Mouse (Mus musculus): ENCODE results near the gene Rnaseh1. TPM values are rescaled to one million over a fixed set of nuclear protein-coding genes. Genes with fewer than 3 reads are reported as not detected.

Gene Rnaseh1
- polyA plus RNA-seq, 1 experiment from 2014 or later = 28.9 TPM

DNA sequence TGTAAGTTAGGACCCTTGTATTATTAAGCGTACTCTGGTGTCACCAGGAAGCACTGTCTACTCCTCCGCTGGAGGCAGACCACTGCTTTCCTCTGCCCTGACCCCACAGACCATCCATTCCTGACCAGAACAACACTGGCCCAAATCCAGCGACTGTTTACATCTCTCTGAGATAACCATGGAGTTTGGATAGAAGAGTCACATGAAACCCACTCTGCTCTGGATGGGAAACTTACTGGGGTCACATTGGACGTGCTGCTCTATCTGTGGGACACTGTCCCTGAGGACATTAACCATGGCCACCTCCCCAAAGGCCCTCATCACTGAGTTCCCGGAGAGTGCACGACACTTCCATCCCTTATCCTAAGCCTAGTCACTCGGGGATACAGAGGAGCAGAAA lies 24.0 kb upstream of the Rnaseh1 start:
- 69% methylated on average over 7 of the region's 7 CpGs for WGBS
- no peaks in the 10 kb centered on the region for H3K27me3 ChIP-seq (ENCODE audit: insufficient read depth, poor library complexity, severe bottlenecking)
- H3K4me3 ChIP-seq = no peak overlapping the region
- no peak for DNase-seq (ENCODE audit: low spot score)
- peaks cover 32% of the 10 kb centered on the region for H3K4me1 ChIP-seq
- H3K9me3 ChIP-seq = no peaks in the 10 kb centered on the region
- no peak overlapping the region for H3K27ac ChIP-seq
- peaks cover 27% of the 10 kb centered on the region for H3K36me3 ChIP-seq

DNA sequence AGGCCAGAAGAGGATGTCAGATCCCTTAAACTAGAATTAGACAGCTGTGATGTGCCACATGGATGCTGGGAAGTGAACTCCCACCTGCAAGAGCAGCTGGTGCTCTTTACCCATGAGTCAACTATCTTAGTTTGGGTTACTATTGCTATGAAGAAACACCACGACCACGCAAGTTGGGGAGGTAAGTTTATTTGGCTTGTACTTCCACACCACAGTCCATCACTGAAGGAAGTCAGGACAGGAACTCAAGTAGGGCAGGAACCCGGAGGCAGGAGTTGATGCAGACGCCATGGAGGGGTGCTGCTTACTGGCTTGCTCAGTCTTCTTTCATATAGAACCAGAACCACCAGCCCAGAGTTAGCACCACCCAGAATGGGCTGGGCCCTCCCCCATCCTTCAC lies 22.3 kb upstream of the Rnaseh1 start:
- Histone ChIP-seq H3K36me3 (peaks cover 44% of the 10 kb centered on the region), H3K4me1 (peaks cover 18% of the 10 kb centered on the region), H3K9me3 (no peaks in the 10 kb centered on the region), H3K4me3 (no peak overlapping the region), H3K27ac (no peak overlapping the region), H3K27me3 (ENCODE audit: insufficient read depth, poor library complexity, severe bottlenecking) (no peaks in the 10 kb centered on the region)
- DNase-seq (ENCODE audit: low spot score) = no peak
- 57% methylated on average over 4 of the region's 4 CpGs for WGBS

DNA sequence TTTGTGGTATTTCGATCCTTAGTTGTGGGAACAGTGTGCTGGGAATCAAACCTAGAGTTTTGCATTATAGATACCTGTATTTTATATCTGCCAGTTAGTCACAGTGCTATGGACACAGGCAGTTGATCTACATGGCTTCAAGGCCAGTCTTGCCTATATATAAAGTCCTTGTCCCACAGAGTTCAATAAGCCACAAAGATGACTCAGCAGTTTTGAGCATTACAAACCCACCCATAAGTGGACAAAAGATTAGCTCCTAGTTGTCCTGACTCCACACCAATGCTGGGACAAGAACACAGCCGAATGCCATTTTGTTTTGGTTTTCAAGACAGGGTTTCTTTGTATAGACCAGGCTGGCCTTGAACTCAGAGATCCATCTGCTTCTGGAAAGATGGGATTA lies 21.0 kb upstream of the Rnaseh1 start:
- WGBS = 92% methylated on average over 2 of the region's 2 CpGs
- peaks cover 5% of the 10 kb centered on the region for H3K4me1 ChIP-seq
- H3K9me3 ChIP-seq = no peaks in the 10 kb centered on the region
- H3K4me3 ChIP-seq = no peak overlapping the region
- no peaks in the 10 kb centered on the region for H3K27me3 ChIP-seq (ENCODE audit: insufficient read depth, poor library complexity, severe bottlenecking)
- no peak for DNase-seq (ENCODE audit: low spot score)
- H3K36me3 ChIP-seq = peaks cover 57% of the 10 kb centered on the region
- no peak overlapping the region for H3K27ac ChIP-seq

DNA sequence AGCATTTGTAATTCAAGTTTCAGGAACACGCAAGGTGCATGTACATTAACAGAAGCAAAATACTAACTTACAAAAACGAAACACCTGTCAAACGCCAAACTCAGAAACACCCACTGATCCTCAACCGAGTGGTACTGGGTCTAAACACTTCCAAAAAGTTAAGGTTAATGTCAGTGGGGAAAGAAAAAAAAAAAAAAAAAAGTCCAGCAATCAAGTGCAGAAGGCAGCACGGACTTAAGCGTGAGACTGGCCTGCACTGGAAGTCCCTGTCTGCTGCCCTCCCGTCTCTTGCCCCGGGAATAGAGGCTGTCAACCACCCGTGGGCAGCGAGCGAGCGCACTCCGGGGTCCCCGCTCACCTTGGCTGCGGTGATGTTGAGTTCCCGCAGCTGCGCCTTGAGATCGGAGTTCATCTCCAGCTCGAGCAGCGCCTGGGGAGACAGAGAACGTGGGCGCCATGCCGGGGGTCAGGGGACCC lies 14.3 kb upstream of the Rnaseh1 start:
- H3K27me3 ChIP-seq (ENCODE audit: insufficient read depth, poor library complexity, severe bottlenecking) = no peaks in the 10 kb centered on the region
- 2% methylated on average over 23 of the region's 23 CpGs for WGBS
- H3K9me3 ChIP-seq = no peaks in the 10 kb centered on the region
- peak overlapping the region; percentile 94 for H3K4me3 ChIP-seq
- H3K27ac ChIP-seq = peak overlapping the region; percentile 98
- peaks cover 6% of the 10 kb centered on the region; the same call in 1 of the 2 replicates for H3K4me1 ChIP-seq
- no peak for DNase-seq (ENCODE audit: low spot score)
- H3K36me3 ChIP-seq = peaks cover 46% of the 10 kb centered on the region

DNA sequence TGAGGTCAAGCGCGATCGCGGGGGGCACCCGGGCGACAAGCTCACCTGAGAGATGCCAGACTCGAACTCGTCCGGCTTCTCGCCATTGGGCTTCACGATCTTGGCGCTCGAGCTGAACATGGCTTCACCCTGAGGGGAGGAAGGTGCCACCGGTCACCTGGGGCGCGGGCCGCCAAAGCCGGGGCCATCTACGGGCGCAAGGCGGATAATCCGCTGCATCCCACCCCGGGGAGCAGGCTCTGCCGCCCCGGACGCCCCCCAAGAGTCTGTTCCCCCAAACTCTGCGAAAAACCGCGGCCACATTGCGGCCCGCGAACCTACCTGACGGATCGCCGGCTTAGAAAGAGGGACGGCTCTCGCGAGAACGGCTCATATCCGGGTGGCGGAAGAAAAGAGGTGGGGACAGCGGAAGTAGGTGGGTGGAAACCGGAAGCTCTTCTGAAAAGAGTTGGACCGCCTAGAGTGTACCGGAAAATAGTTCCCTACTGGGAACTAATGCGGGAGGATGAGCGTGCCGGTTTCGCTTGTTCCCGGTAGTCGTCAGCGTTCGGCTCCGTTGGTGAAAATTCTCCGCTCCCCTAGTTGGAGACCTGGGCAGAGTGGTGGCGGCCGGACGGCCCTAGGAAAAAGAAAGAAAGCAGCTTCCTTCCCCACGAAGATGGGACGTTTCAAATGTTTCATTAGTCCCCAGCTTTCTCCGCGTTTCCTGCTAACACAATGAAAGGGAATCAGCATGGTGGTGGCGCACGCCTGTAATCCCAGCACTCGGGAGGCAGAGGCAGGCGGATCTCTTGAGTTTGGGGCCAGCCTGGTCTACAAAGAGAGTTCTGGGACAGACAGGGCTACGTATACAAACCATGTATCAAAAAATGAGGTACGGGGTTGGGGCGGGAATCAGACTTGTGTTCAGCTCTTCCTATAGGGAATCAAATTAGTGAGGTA lies 13.6 kb upstream of the Rnaseh1 start, which contains the start of gene Rps7:
Rps7 (minus strand) TSS at position 419 of the 942 bp plus-strand sequence.
- no peaks in the 10 kb centered on the region for H3K27me3 ChIP-seq (ENCODE audit: insufficient read depth, poor library complexity, severe bottlenecking)
- peak; percentile 95 for DNase-seq (ENCODE audit: low spot score)
- H3K4me3 ChIP-seq = peak within 1 kb of the TSS; percentile 94
- 5% methylated on average over 69 of the region's 69 CpGs for WGBS
- H3K27ac ChIP-seq = peak within 1 kb of the TSS; percentile 98
- H3K4me1 ChIP-seq = peaks cover 6% of the 10 kb centered on the region; the same call in 1 of the 2 replicates
- H3K36me3 ChIP-seq = peaks cover 39% of the 10 kb centered on the region
- H3K9me3 ChIP-seq = no peaks in the 10 kb centered on the region

DNA sequence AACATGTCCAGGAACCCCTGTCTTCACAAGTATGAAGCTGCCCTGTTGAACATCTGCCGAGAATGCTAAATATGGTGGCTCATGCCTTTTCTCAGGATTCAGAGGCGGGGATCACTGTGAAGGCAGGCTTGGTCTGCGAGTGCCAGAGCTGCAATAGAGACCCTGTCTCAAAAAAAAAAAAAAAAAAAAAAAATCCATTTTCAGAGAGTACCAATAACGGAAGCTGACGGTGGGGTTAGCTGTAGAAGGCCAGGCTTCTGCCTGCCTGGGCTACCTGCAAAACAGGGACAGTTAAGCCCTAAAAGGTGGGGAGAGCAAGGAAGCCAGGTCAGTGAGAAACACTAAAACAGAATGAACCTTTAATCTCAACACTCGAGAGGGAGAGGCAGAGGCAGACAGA lies 12.9 kb upstream of the Rnaseh1 start:
- DNase-seq (ENCODE audit: low spot score) = no peak
- Histone ChIP-seq H3K4me1 (peaks cover 6% of the 10 kb centered on the region; the same call in 1 of the 2 replicates), H3K27me3 (ENCODE audit: insufficient read depth, poor library complexity, severe bottlenecking) (no peaks in the 10 kb centered on the region), H3K4me3 (peak overlapping the region; percentile 94), H3K9me3 (no peaks in the 10 kb centered on the region), H3K27ac (peak overlapping the region; percentile 98), H3K36me3 (peaks cover 32% of the 10 kb centered on the region)
- WGBS = 76% methylated on average over 6 of the region's 6 CpGs

DNA sequence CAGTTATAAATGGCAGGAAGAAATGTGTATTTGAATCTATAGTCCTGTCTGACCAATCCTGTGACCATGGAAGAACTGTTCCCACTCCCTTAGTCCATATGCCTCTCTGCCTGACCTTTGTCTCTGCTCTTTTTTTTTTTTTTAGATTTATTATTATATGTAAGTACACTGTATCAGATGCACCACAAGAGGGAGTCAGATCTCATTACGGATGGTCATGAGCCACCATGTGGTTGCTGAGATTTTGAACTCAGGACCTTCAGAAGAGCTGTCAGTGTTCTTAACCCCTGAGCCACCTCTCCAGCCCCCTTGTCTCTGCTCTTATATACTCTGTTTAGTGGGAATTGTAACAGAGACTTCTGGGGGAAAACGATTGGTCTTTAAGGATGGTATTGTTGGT lies 10.6 kb upstream of the Rnaseh1 start:
- Histone ChIP-seq H3K4me3 (no peak overlapping the region), H3K27me3 (ENCODE audit: insufficient read depth, poor library complexity, severe bottlenecking) (no peaks in the 10 kb centered on the region), H3K4me1 (peaks cover 6% of the 10 kb centered on the region; the same call in 1 of the 2 replicates), H3K9me3 (no peaks in the 10 kb centered on the region), H3K27ac (no peak overlapping the region), H3K36me3 (peaks cover 9% of the 10 kb centered on the region)
- DNase-seq (ENCODE audit: low spot score) = no peak
- WGBS = 59% methylated on average over 2 of the region's 2 CpGs

DNA sequence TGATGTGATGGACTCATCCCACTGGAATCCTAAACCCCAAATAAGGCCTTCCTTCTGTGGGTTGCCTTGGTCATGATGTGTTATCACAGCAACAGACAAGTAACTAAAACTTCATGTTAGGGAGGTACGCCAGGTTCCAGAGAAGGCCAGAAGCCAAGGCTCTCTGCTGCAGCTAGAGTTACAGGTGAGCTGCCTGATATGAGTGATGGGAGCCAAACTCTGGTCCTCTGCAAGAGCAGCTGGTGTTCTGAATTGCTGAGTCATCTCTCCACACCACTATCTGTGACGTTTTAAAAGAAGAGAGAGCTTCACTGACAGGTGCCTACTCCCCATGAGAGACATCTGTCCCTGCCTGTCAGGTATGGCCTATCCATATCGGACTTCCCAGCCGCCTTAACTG lies 13.2 kb downstream of the Rnaseh1 start:
- H3K4me3 ChIP-seq = no peak overlapping the region

DNA sequence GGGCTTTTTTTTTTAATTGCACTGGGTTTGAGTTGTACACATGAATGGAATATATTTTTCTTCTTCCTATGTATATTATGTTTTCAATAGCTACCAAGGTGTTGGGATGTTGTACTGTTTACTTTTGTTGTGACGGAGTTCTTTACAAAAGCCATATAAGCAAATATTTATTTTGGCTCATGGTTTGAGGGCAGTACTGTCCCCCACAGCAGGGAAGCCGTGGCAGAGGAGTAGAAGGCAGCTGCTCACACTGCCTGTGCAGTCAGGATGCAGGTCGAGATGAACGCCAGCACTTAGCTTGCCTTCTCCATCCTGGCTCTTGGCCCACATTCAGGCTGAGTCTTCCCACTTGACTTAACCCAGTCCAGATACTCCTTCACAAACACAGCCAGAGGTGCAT lies 17.3 kb downstream of the Rnaseh1 start:
- H3K4me3 ChIP-seq = no peak overlapping the region
- DNase-seq (ENCODE audit: low spot score) = no peak
- peaks cover 4% of the 10 kb centered on the region; the same call in 1 of the 2 replicates for H3K27me3 ChIP-seq (ENCODE audit: insufficient read depth, poor library complexity, severe bottlenecking)
- peak overlapping the region; percentile 59; the same call in 1 of the 2 replicates for H3K27ac ChIP-seq
- no peaks in the 10 kb centered on the region for H3K9me3 ChIP-seq
- 0 out of 2 replicates have a peak, but pooled peaks cover 4% of the 10 kb centered on the region for H3K36me3 ChIP-seq
- 66% methylated on average over 4 of the region's 4 CpGs for WGBS
- peaks cover 15% of the 10 kb centered on the region for H3K4me1 ChIP-seq

More for the DNA sequence above, 13.2 kb downstream of the Rnaseh1 start:
- WGBS = 68% methylated on average over 4 of the region's 4 CpGs
- Histone ChIP-seq H3K27ac (no peak overlapping the region), H3K9me3 (no peaks in the 10 kb centered on the region), H3K4me1 (peaks cover 10% of the 10 kb centered on the region), H3K36me3 (peaks cover 33% of the 10 kb centered on the region), H3K27me3 (ENCODE audit: insufficient read depth, poor library complexity, severe bottlenecking) (peaks cover 4% of the 10 kb centered on the region; the same call in 1 of the 2 replicates)
- no peak for DNase-seq (ENCODE audit: low spot score)

DNA sequence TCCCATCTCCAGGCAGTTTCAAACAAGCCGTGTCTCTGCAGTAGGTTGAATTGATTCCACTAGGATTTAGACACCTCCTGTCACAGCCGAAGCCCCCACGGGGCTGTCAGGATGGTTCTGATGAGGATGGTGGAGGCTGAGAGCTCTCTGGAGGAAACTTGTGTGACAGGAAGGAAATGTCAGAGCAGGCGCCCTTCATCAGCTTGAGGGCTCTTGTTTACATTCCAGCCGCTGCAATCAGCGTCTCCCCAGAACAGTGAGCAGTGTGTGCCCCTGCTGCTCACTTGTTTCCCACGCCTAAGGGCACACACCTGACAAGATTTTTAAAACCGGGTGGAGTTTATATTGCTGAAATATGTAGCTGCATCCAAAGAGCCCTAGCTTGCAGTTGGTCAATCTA lies 17.9 kb downstream of the Rnaseh1 start:
- Histone ChIP-seq H3K27me3 (ENCODE audit: insufficient read depth, poor library complexity, severe bottlenecking) (peaks cover 4% of the 10 kb centered on the region; the same call in 1 of the 2 replicates), H3K36me3 (0 out of 2 replicates have a peak, but pooled peaks cover 4% of the 10 kb centered on the region), H3K27ac (peak overlapping the region; percentile 59; the same call in 1 of the 2 replicates), H3K4me3 (no peak overlapping the region), H3K9me3 (no peaks in the 10 kb centered on the region), H3K4me1 (peaks cover 15% of the 10 kb centered on the region)
- no peak for DNase-seq (ENCODE audit: low spot score)
- 19% methylated on average over 8 of the region's 8 CpGs for WGBS

DNA sequence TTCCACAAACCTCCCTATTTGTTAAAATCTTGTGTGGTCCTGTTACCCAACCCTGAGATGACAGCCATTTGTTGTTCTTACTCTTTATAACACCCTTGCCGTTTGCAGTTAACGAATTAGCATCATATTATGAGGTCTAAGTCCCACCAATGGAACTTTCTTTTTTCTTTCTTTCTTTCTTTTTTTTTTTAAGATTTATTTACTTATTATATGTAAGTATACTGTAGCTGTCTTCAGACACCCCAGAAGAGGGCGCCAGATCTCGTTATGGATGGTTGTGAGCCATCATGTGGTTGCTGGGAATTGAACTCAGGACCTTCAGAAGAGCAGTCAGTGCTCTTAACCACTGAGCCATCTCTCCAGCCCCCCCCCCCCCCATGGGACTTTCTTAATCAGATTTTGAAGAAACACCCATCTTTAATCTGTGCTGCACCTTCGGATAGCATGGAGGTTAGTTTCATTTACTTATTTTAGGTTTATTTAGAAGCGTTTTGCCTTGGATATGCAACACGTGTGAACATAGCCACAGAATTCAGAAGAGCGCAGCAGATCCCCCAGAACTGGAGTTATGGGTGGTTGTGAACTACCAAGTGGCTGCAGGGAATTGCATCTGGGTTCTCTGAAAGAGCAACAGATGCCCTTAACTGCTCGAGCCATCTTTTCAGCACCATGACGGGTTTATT lies 24.8 kb downstream of the Rnaseh1 start:
- 85% methylated on average over 10 of the region's 10 CpGs for WGBS
- H3K27ac ChIP-seq = no peak overlapping the region
- H3K4me3 ChIP-seq = peak overlapping the region; percentile 68; the same call in 1 of the 2 replicates
- peaks cover 17% of the 10 kb centered on the region for H3K4me1 ChIP-seq
- no peak for DNase-seq (ENCODE audit: low spot score)
- no peaks in the 10 kb centered on the region for H3K27me3 ChIP-seq (ENCODE audit: insufficient read depth, poor library complexity, severe bottlenecking)
- no peaks in the 10 kb centered on the region for H3K9me3 ChIP-seq
- H3K36me3 ChIP-seq = peaks cover 16% of the 10 kb centered on the region

DNA sequence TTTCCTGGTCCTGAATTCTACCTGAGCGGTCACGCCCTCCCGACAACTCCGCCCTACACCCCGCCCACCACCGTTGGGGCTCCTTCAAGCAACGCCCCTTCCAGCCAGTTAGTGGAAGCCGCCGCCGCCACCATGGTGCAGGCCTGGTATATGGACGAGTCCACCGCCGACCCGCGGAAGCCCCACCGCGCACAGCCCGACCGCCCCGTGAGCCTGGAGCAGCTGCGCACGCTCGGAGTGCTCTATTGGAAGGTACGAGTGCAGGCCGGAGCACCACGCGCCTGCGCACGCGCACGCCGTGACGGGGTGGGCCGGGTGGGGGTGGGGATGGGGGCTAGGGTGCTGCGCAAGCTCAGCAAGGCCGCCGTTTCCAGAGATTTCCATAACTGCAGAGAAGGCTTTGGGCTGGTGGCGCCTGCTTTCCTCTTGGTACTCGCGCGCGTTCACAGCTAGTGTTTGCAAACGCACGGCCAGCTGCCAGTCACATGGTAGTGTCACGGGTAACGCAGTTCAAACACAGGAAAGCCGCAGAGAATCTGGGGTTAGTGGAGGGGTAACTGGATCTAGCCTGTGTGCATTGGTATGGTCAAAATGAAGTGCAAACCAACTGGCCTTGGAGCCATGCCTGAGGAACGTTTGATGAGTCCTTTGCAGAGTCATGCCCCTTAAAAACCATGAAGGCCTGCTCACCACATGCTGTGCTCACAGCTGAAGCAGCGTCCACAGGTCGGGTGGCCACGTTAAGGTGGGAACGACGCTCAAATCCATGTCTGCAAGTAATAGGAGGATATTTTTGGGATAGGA lies 25.9 kb downstream of the Rnaseh1 start, which contains the start of gene Adi1:
Adi1 (plus strand) TSS at position 111 of the 804 bp plus-strand sequence.
- peak; percentile 94 for DNase-seq (ENCODE audit: low spot score)
- Histone ChIP-seq H3K4me3 (peak within 1 kb of the TSS; percentile 68), H3K27ac (peak within 1 kb of the TSS; percentile 92), H3K9me3 (no peaks in the 10 kb centered on the region), H3K4me1 (peaks cover 17% of the 10 kb centered on the region), H3K27me3 (ENCODE audit: insufficient read depth, poor library complexity, severe bottlenecking) (no peaks in the 10 kb centered on the region), H3K36me3 (peaks cover 22% of the 10 kb centered on the region)
- 3% methylated on average over 53 of the region's 53 CpGs for WGBS
